Mouse (Mus musculus): Measurements from ENCODE around the gene Olfr304. TPM values are rescaled to one million over a fixed set of nuclear protein-coding genes. Genes with fewer than 3 reads are reported as not detected.

Gene Olfr304
- polyA plus RNA-seq, 1 experiment from 2014 or later = not detected

Other genes starting within 250 kb of the Olfr304 start
- gene Vmn2r75, start 214.9 kb downstream of the Olfr304 start, polyA plus RNA-seq (2015; fragmentation: Nextera tagmentation; extraction: Ambion mirVana) = not detected in 2 replicates
- gene Vmn2r76, start 140.3 kb downstream of the Olfr304 start, polyA plus RNA-seq (2015; fragmentation: Nextera tagmentation; extraction: Ambion mirVana) = not detected in 2 replicates
- gene Olfr310, start 109.5 kb downstream of the Olfr304 start, polyA plus RNA-seq (2015; fragmentation: Nextera tagmentation; extraction: Ambion mirVana) = not detected in 2 replicates
- not detected in 2 replicates for gene Olfr309, start 73.0 kb downstream of the Olfr304 start, polyA plus RNA-seq (2015; fragmentation: Nextera tagmentation; extraction: Ambion mirVana)
- gene Olfr308, start 61.0 kb downstream of the Olfr304 start, polyA plus RNA-seq (2015; fragmentation: Nextera tagmentation; extraction: Ambion mirVana) = not detected in 2 replicates
- gene Olfr307, start 49.1 kb downstream of the Olfr304 start, polyA plus RNA-seq (2015; fragmentation: Nextera tagmentation; extraction: Ambion mirVana) = not detected in 2 replicates
- gene Olfr305, start 19.7 kb downstream of the Olfr304 start, polyA plus RNA-seq (2015; fragmentation: Nextera tagmentation; extraction: Ambion mirVana) = not detected in 2 replicates
- not detected in 2 replicates for gene Olfr303, start 11.1 kb upstream of the Olfr304 start, polyA plus RNA-seq (2015; fragmentation: Nextera tagmentation; extraction: Ambion mirVana)
- gene Olfr301, start 17.2 kb upstream of the Olfr304 start, polyA plus RNA-seq (2015; fragmentation: Nextera tagmentation; extraction: Ambion mirVana) = not detected in 2 replicates
- not detected in 2 replicates for gene Olfr299, start 73.3 kb upstream of the Olfr304 start, polyA plus RNA-seq (2015; fragmentation: Nextera tagmentation; extraction: Ambion mirVana)
- not detected in 2 replicates for gene Olfr298, start 105.8 kb upstream of the Olfr304 start, polyA plus RNA-seq (2015; fragmentation: Nextera tagmentation; extraction: Ambion mirVana)
- not detected in 2 replicates for gene Olfr297, start 133.3 kb upstream of the Olfr304 start, polyA plus RNA-seq (2015; fragmentation: Nextera tagmentation; extraction: Ambion mirVana)
- not detected in 2 replicates for gene Olfr295, start 197.2 kb upstream of the Olfr304 start, polyA plus RNA-seq (2015; fragmentation: Nextera tagmentation; extraction: Ambion mirVana)
- not detected in 2 replicates for gene Olfr294, start 230.0 kb upstream of the Olfr304 start, polyA plus RNA-seq (2015; fragmentation: Nextera tagmentation; extraction: Ambion mirVana)

Measured in forebrain, embryonic 16.5 days (tissue).